Mouse (Mus musculus) 416B (cell line): ENCODE data around the gene Capns1.
"Not testable (repeated sequence)": the region's sequence is repeated elsewhere in the genome, so short reads cannot be mapped to it uniquely, and the experiment has no call there.

Source experiments
- DNase-seq: peaks from one replicate; pipeline ENCODE4 v3.0.0; 2011; ENCODE audit warnings: low read depth

Gene Capns1

GRCm38 (mm10) chr7:30198481-30198971, at the start of gene Capns1:
TSS of gene Capns1 (minus strand) at chr7:30198811.
- peak; percentile 92 for DNase-seq

- DNase-seq: not testable (repeated sequence)
Observed at GRCm38 (mm10) chr7:30237374-30237773, 38.8 kb upstream of the Capns1 start.

GRCm38 (mm10) chr7:30235625-30236024, 37.0 kb upstream of the Capns1 start, which contains the start of gene Ovol3:
TSS of gene Ovol3 (minus strand) at chr7:30235725.
- no peak for DNase-seq

GRCm38 (mm10) chr7:30235091-30235490, 36.5 kb upstream of the Capns1 start:
- no peak for DNase-seq

GRCm38 (mm10) chr7:30234276-30234858, 35.8 kb upstream of the Capns1 start:
- DNase-seq: no peak

- DNase-seq: no peak
Observed at GRCm38 (mm10) chr7:30233387-30233786, 34.8 kb upstream of the Capns1 start.

GRCm38 (mm10) chr7:30232631-30233148, 34.1 kb upstream of the Capns1 start:
- peak; percentile 78 for DNase-seq

- peak; percentile 99 for DNase-seq
Observed at GRCm38 (mm10) chr7:30231669-30232454, 33.3 kb upstream of the Capns1 start, which contains the start of the genes Polr2i and Tbcb. TSS of gene Polr2i (plus strand) at chr7:30231948. TSS of gene Tbcb (minus strand) at chr7:30232272.

- no peak for DNase-seq
Observed at GRCm38 (mm10) chr7:30231328-30231668, 32.7 kb upstream of the Capns1 start.

GRCm38 (mm10) chr7:30224206-30224605, 25.6 kb upstream of the Capns1 start:
- DNase-seq: no peak

GRCm38 (mm10) chr7:30222205-30222604, 23.6 kb upstream of the Capns1 start:
- DNase-seq: no peak

- no peak for DNase-seq
Observed at GRCm38 (mm10) chr7:30221433-30221832, 22.8 kb upstream of the Capns1 start.

GRCm38 (mm10) chr7:30220008-30220356, 21.4 kb upstream of the Capns1 start:
- DNase-seq: no peak

GRCm38 (mm10) chr7:30219293-30220007, 20.8 kb upstream of the Capns1 start:
- peak; percentile 43 for DNase-seq

GRCm38 (mm10) chr7:30217277-30217676, 18.7 kb upstream of the Capns1 start:
- DNase-seq: no peak

GRCm38 (mm10) chr7:30216723-30217151, 18.1 kb upstream of the Capns1 start:
- DNase-seq: peak; percentile 91

GRCm38 (mm10) chr7:30215875-30216274, 17.3 kb upstream of the Capns1 start:
- no peak for DNase-seq

GRCm38 (mm10) chr7:30213881-30214280, 15.3 kb upstream of the Capns1 start:
- no peak for DNase-seq

- DNase-seq: no peak
Observed at GRCm38 (mm10) chr7:30211025-30211424, 12.4 kb upstream of the Capns1 start.

- not testable (repeated sequence) for DNase-seq
Observed at GRCm38 (mm10) chr7:30206364-30206763, 7.8 kb upstream of the Capns1 start.

GRCm38 (mm10) chr7:30205383-30205782, 6.8 kb upstream of the Capns1 start:
- DNase-seq: peak; percentile 88

- no peak for DNase-seq
Observed at GRCm38 (mm10) chr7:30204380-30204779, 5.8 kb upstream of the Capns1 start.
